Mouse (Mus musculus): ENCODE results near the gene Ccdc88c.

The Ccdc88c gene

GRCm38 (mm10) chr12:101028954-101029731, at the start of gene Ccdc88c:
TSS of gene Ccdc88c (minus strand) at chr12:101029056.
- DNase-seq, result peak; percentile 84

DNA sequence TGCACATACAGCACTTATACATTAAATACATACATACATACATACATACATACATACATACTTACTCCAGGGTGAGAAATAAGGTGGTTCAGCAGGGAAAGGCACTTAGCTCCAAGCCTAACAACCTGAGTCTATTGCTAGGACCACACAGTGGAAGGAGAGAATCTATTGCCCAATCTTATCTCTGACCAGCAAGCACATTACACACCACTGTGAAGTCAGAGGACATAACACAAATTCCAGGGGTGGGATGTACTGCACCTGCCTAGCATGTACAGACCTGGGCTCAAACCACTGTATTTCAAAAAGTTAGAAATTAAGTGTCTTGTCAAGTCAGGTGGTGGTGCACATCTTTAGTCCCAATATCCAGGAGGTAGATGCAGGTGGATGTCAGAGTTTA, 49.1 kb upstream of the Ccdc88c start:
- DNase-seq, result no peak

DNA sequence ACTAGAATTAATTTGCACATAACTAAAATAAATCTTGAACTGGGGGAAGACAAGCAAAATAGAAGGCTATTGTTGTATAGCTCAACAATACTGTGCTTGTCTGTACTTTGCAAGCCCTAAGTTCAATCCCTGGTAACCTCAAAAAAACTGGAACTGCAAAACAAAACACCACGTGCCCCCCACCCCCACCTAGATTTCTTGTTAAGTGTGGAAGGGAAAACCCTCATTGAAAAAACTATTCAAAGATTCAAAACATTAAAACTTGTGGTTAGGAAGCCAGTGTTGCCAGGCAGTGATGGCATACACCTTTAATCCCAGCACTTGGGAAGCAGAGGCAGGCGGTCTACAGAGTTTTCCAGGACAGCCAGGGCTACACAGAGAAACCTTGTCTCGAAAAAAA, 46.6 kb upstream of the Ccdc88c start:
- no peak for DNase-seq

DNA sequence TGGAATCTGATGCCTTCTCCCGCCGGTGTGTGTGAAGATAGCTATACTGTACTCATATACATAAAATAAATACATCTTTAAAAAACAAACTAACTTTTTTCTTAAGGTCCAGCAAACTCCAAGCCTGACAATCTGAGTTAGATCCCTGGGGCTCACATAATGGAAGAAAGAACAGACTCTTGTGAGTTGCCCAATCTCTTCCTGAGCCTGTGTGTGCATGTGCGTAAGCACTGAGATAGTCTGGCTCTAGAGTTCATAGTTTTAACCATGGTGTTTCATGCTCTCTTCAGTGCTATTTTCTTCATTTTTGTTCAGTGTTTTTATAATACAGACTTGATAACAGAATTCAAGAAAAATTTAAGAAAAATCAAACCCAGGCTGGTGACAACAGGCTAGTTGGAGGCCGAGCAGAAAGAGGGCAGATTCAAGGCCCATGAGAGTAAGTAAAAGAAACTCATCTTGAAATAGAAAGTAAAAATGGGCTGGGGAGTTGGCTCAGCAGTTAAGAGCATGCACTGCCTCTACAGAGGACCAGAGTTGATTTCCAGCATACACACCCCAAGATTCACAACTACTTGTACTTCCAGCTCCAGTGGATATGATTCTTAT, 46.1 kb upstream of the Ccdc88c start:
- DNase-seq, result no peak

- DNase-seq, result no peak
These were observed 41.0 kb upstream of the Ccdc88c start for GRCm38 (mm10) chr12:101069813-101070212.

DNA sequence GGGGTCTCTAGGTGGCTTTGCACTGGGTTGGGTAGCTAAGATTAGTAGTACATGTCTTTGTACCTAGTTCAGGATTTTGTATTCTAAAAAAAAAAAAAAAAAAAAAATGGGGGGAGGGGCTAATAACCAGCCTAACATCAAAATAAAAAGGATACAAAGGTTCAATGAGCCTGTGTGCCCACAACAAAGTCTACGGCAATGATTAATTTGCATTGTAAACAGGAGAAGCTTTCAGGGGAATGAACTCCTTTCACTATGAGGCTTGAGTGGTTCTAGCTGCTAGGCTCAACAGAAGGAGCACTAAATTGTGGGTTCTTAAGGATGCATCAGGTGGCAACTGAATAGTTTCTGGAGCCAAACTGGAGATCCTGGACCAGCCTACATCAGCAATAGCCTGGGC, 37.5 kb upstream of the Ccdc88c start:
- no peak for DNase-seq

DNA sequence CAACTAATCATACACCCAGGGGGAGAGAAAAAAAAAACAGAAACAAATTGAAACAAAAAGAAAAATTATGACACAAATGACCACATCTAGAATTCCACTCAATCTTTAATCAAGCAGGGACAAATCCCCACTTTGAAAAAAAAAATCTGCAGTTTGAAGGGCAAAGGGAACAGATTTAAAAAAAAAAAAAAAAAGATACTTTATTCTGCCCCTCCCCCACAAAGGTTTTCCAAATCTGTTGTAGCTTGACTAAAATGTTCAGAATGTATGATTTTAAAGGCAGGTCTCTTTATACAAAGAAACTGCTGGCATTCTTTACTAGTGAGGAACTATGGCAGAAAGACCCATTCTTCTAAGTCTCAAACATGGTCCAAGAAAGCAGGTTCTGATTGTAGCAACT, 11.1 kb upstream of the Ccdc88c start:
- DNase-seq, result no peak

GRCm38 (mm10) chr12:101028247-101028953, 456 bp downstream of the Ccdc88c start:
- no peak for DNase-seq

DNA sequence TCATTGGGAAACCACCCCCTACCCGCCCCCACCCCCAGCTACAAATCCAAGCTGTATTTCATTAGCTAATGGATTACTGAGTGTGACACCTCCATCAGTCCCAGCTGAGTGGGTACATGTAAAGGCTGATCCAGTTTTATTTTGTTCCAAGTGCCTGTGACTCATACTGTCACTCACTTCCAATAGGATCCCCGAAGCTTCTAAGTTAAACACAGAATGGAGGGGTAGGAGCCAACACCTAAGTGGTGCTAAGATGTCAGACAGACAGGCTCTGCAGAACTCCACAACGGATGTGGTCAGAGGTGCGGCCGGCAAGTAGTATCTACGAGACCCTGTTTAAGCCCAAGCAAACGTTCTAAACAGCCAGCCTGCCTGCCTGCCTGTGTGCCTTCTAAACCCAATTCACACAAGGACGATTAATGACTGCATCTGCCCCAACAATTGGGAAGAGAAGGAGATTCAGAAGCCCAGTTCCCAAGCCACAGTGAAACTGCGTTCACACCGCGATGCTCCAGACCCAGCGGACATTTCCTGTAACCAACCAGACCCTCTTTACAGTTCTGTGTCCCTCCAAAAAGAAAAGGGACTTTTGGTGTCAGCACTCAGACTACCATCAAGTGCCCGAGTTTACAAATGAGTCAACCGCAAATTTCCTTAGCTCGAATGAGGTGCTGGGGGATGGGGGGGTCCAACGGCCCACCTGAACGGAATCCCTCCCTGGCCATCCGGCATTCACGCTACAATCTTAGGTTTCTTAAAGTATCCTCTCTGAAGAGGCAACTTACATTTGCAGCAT, 1.2 kb downstream of the Ccdc88c start:
- DNase-seq, result no peak

- no peak for DNase-seq
These were observed 1.9 kb downstream of the Ccdc88c start for GRCm38 (mm10) chr12:101026946-101027345.

GRCm38 (mm10) chr12:101026518-101026917, 2.3 kb downstream of the Ccdc88c start:
- DNase-seq, result no peak

DNA sequence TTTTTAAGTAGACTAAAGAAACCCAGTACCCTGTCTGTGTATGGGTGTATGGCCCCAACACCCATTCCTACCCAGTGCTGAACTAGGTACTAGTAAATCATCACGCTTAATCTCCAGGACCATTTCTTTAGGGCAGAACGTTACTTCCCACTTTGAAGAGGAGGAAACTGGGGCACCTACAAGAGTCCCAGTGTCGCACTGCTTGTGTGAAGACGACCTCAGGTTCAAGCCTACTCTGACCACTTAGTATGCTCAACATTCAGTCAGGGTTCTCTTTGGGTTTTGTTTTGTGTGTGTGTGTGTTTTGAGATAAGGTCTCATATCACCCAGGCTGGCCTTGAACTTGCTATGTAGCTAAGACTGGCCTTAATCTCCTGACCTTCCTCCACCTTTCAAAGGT, 2.8 kb downstream of the Ccdc88c start:
- DNase-seq, result no peak

- DNase-seq, result no peak
These were observed 3.5 kb downstream of the Ccdc88c start for GRCm38 (mm10) chr12:101025379-101025778.

DNA sequence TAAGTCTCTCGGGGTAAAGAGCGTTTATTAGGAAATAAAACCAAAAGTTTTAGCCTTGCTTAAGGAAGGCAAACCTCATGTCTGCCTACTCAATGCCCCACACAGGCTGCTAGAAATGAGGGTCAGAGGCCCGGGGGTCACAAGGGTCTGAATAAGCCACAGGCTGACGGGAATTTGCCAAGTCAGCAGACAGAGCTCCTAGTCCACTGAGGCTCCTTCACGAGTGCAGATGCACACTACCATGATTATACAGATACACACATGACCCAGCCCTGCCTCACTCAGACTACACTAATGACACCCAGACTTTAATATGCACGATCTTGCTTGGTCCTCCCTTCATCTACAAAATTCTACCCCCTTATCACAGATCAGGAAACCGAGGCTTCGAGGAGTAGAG, 4.0 kb downstream of the Ccdc88c start:
- DNase-seq, result no peak

DNA sequence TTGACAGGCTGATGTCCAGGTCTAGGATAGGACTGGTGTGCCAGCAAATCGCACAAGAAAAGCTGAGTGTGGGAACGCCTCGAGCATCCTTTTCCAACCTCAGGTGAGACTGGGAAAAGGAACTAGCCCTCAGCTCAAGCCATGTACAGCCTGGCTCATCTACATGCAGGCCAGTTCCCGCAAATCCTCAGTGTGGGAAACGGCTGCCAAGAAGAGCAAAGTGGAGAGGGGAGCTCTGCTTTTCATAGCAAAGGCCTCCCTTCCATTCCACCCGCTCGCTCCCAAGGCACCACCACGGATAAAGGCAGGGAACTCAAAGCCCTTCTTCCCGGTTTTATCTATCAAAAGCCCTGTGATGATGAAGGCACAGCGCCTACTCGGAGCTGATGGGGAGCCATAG, 5.7 kb downstream of the Ccdc88c start:
- DNase-seq, result no peak

DNA sequence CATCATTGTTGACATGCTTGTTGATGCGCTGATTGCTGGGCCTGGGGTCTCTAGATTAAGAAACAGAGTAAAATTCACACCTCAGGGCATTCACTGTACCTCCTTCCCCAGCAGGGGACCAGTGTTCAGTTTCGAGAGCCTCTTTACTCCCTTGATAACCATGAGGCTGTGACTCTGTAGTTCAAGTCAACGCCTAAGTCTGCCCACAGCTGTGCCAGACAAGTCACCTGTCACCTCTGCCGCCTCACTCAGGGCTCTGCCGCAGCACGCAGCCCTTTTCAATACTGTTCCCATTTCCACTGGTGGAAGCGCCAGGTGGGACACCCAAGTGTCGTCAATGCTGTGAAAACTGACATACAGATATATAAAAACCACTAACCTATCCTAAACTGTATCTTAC, 6.5 kb downstream of the Ccdc88c start:
- DNase-seq, result no peak

- DNase-seq, result no peak
These were observed 7.2 kb downstream of the Ccdc88c start for GRCm38 (mm10) chr12:101021484-101022226.

- peak; percentile 76 for DNase-seq
These were observed 8.4 kb downstream of the Ccdc88c start for GRCm38 (mm10) chr12:101020210-101021015.

- DNase-seq, result no peak
These were observed 9.4 kb downstream of the Ccdc88c start for GRCm38 (mm10) chr12:101019443-101019842.

- no peak for DNase-seq
These were observed 9.8 kb downstream of the Ccdc88c start for GRCm38 (mm10) chr12:101019031-101019430.

- DNase-seq, result no peak
These were observed 10.9 kb downstream of the Ccdc88c start for GRCm38 (mm10) chr12:101017971-101018371.

Measured in cerebellum, adult 9-10 months (tissue).